Mouse (Mus musculus) Patski (cell line): Measurements from ENCODE around the gene Gm20662. TPM values are rescaled to one million over a fixed set of nuclear protein-coding genes. Genes with fewer than 3 reads are reported as not detected.

Experiments used
- ATAC-seq: fragments of 100-300 bp; one replicate; pipeline ENCODE4 v1.8.0; 2021
- CTCF ChIA-PET: fragments of 350-600 bp; sonication (Branson Sonifier 250); formaldehyde crosslinking; loops from one replicate; lab custom pipeline; 2022; ENCODE audit warnings: inconsistent platforms; lab: Charles Lee
- POLR2A ChIA-PET: fragments of 350-600 bp; sonication (Branson Sonifier 250); formaldehyde crosslinking; loops from one replicate; lab custom pipeline; 2022; ENCODE audit warnings: antibody characterized with exemption, inconsistent platforms; lab: Charles Lee
- DNase-seq: peaks from one replicate; pipeline ENCODE4 v3.0.0-alpha.2; 2011; ENCODE audit warnings: low read depth, low spot score
- H3K27me3 ChIP-seq: fragments of 371-371 bp; one replicate; pipeline ENCODE4 v1.5.1; 2021
- CTCF ChIP-seq: fragments of 100-300 bp; IDR thresholded peaks from one replicate; pipeline ENCODE4 v1.5.1; 2021
- in situ Hi-C: fragments of 300-500 bp; cut with MboI; formaldehyde crosslinking; loops from 3 replicates; pipeline ENCODE4 v1.11.1; 2018; ENCODE audit warnings: low pct_unique_long_range_greater_than_20kb, mixed read lengths
- polyA plus RNA-seq: library from polyadenylated mRNA; unstranded; gene quantifications from one replicate; pipeline ENCODE4 v1.2.3, GENCODE M21; 2021

The Gm20662 gene
- polyA plus RNA-seq, 1 experiment from 2014 or later = not detected

- CTCF ChIA-PET = interaction anchor here (1.0 to 1.2 kb wide), 2 partner anchors 15 to 68 kb away, joined by 3 read pairs; no protein-coding TSS in a partner anchor
- no peak for TF ChIP-seq CTCF
- no peaks in the 10 kb centered on the region for H3K27me3 ChIP-seq
- DNase-seq (no peak), ATAC-seq (no peak)
- POLR2A ChIA-PET = interaction anchor here (0.5 to 1.3 kb wide), 3 partner anchors 8 to 141 kb away, joined by 3 read pairs; no protein-coding TSS in a partner anchor
- in situ Hi-C loops = no loop called here
Measured at GRCm38 (mm10) chr9:107971690-107972541, 24.2 kb upstream of the Gm20662 start.

GRCm38 (mm10) chr9:107974491-107975171 is 21.5 kb upstream of the Gm20662 start:
- CTCF ChIA-PET = interaction anchor here (0.7 to 2.5 kb wide), 4 partner anchors 8 to 12 kb away, joined by 3 to 12 read pairs (median 3); partner anchors contain the start of genes Gm20661 and Inka1
- ATAC-seq (no peak), DNase-seq (no peak)
- no peak for TF ChIP-seq CTCF
- in situ Hi-C loops = no loop called here
- no peaks in the 10 kb centered on the region for H3K27me3 ChIP-seq
- POLR2A ChIA-PET = interaction anchor here (0.7 kb wide), 2 partner anchors 9 to 228 kb away, joined by 9 to 12 read pairs; no protein-coding TSS in a partner anchor

GRCm38 (mm10) chr9:107975399-107976386 is 20.5 kb upstream of the Gm20662 start, which contains the start of gene Uba7:
Gene Uba7 (plus strand): TSS chr9:107975505.
- ATAC-seq (peak; percentile 73), DNase-seq (no peak)
- TF ChIP-seq CTCF = no peak
- ChIA-PET POLR2A (interaction anchor here (1.0 to 1.6 kb wide), 2 partner anchors 8 to 27 kb away, joined by 3 to 4 read pairs; partner anchors contain the start of gene Ip6k1), CTCF (interaction anchor here (0.9 to 2.5 kb wide), 5 partner anchors 10 to 77 kb away, joined by 3 to 12 read pairs (median 5); partner anchors contain the start of genes Amigo3 and Inka1)
- in situ Hi-C loops = no loop called here
- H3K27me3 ChIP-seq = no peaks in the 10 kb centered on the region

- ChIA-PET CTCF (no interaction called here), POLR2A (no interaction called here)
- DNase-seq = no peak
- no peaks in the 10 kb centered on the region for H3K27me3 ChIP-seq
- in situ Hi-C loops = no loop called here
- no peak for TF ChIP-seq CTCF
- ATAC-seq = no peak
Measured at GRCm38 (mm10) chr9:107978815-107979214, 17.3 kb upstream of the Gm20662 start.

- in situ Hi-C loops = no loop called here
- no peak for TF ChIP-seq CTCF
- CTCF ChIA-PET = interaction anchor here (1.2 to 1.5 kb wide), 2 partner anchors 8 to 77 kb away, joined by 3 to 5 read pairs; no protein-coding TSS in a partner anchor
- DNase-seq (no peak), ATAC-seq (no peak)
- H3K27me3 ChIP-seq = no peaks in the 10 kb centered on the region
- POLR2A ChIA-PET = interaction anchor here (1.2 to 1.6 kb wide), 2 partner anchors 17 to 19 kb away, joined by 3 to 4 read pairs; no protein-coding TSS in a partner anchor
Measured at GRCm38 (mm10) chr9:107981684-107982605, 14.2 kb upstream of the Gm20662 start.

GRCm38 (mm10) chr9:107982681-107983346 is 13.3 kb upstream of the Gm20662 start, which contains the start of gene Gm20661:
Gene Gm20661 (plus strand): TSS chr9:107983058.
- ATAC-seq (no peak), DNase-seq (no peak)
- in situ Hi-C loops = no loop called here
- H3K27me3 ChIP-seq = no peaks in the 10 kb centered on the region
- POLR2A ChIA-PET = interaction anchor here (1.6 kb wide), 1 partner anchor 20 kb away, joined by 4 read pairs; no protein-coding TSS in a partner anchor
- CTCF ChIA-PET = interaction anchor here (1.0 to 1.2 kb wide), 2 partner anchors 8 to 19 kb away, joined by 3 read pairs; no protein-coding TSS in a partner anchor
- no peak for TF ChIP-seq CTCF

- ATAC-seq (no peak), DNase-seq (no peak)
- in situ Hi-C loops = no loop called here
- POLR2A ChIA-PET = interaction anchor here (1.0 kb wide), 1 partner anchor 8 kb away, joined by 3 read pairs; the partner anchor contains the start of gene Uba7
- CTCF ChIA-PET = interaction anchor here (1.0 to 1.2 kb wide), 2 partner anchors 9 to 20 kb away, joined by 3 read pairs; no protein-coding TSS in a partner anchor
- no peaks in the 10 kb centered on the region for H3K27me3 ChIP-seq
- no peak for TF ChIP-seq CTCF
Measured at GRCm38 (mm10) chr9:107983421-107983890, 12.7 kb upstream of the Gm20662 start.
